Mouse (Mus musculus) myocyte (in vitro differentiated cells): ENCODE measurements around the gene Gm42791.

Source experiments
- CEBPB ChIP-seq: IDR thresholded peaks from 2 replicates; pipeline ENCODE4 v1.6.1; 2011; ENCODE audit warnings: mild to moderate bottlenecking, moderate library complexity; ENCODE audit not compliant: poor library complexity, insufficient read depth, severe bottlenecking
- E2F4 ChIP-seq: IDR thresholded peaks from one replicate; pipeline ENCODE4 v1.6.1; 2011; ENCODE audit warnings: mild to moderate bottlenecking, control low read depth, moderate library complexity; ENCODE audit not compliant: insufficient read depth
- MAX ChIP-seq: IDR thresholded peaks from one replicate; pipeline ENCODE4 v1.6.1; 2011; ENCODE audit warnings: low read depth, mild to moderate bottlenecking, control low read depth
- MYOD1 ChIP-seq, 3 experiments: IDR thresholded peaks; one replicate each; pipeline ENCODE4 v1.6.1; 2011; ENCODE audit warnings: control low read depth in 2 of 3, low read depth in 2 of 3, mild to moderate bottlenecking in 2 of 3, moderate library complexity in 1 of 3; ENCODE audit not compliant: insufficient read length in 2 of 3, control insufficient read depth in 1 of 3
- MYOG ChIP-seq, 3 experiments: IDR thresholded peaks; one replicate each; pipeline ENCODE4 v1.6.1; 2011; ENCODE audit warnings: control low read depth in 2 of 3, low read depth in 2 of 3, mild to moderate bottlenecking in 2 of 3; ENCODE audit not compliant: insufficient read length in 2 of 3, control insufficient read depth in 1 of 3, insufficient read depth in 1 of 3
- POLR2A ChIP-seq: IDR thresholded peaks from one replicate; pipeline ENCODE4 v1.6.1; 2011; ENCODE audit warnings: low read depth, mild to moderate bottlenecking, control low read depth, moderate library complexity; ENCODE audit not compliant: insufficient read length
- POLR2AphosphoS2 ChIP-seq: IDR thresholded peaks from one replicate; pipeline ENCODE4 v1.6.1; 2011; ENCODE audit warnings: low read depth, control low read depth; ENCODE audit not compliant: insufficient read length
- REST ChIP-seq: IDR thresholded peaks from one replicate; pipeline ENCODE4 v1.6.1; 2011; ENCODE audit warnings: mild to moderate bottlenecking, control low read depth, moderate library complexity; ENCODE audit not compliant: insufficient read depth, insufficient read length
- SRF ChIP-seq: IDR thresholded peaks from one replicate; pipeline ENCODE4 v1.6.1; 2011; ENCODE audit warnings: low read depth; ENCODE audit not compliant: control insufficient read depth, insufficient read length
- TCF12 ChIP-seq: IDR thresholded peaks from one replicate; pipeline ENCODE4 v1.6.1; 2011; ENCODE audit warnings: mild to moderate bottlenecking, control low read depth; ENCODE audit not compliant: poor library complexity, insufficient read depth, severe bottlenecking

DNA sequence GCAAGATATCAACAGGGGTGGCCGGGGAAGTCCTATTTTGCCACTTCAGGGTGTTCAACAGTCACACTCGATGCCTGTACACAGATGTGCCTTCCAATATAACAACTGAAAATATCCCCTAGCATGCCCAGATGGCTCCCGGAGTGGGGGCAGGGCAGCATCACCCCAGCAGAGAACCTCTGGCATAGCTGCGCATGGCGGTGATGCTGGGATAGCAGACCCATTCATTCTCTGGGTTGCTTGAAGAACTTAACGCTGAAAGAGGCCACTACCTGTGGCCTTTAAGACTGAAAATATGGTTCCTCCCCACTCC lies 7.8 kb upstream of the Gm42791 start:
- TF ChIP-seq MYOG (IDR thresholded peaks at IDR 0.05; ENCODE audit: control insufficient read depth in 1 of 3, insufficient read depth in 1 of 3, insufficient read length in 2 of 3, low read depth in 2 of 3) = no peak
- no peak for TF ChIP-seq POLR2A
- TF ChIP-seq E2F4 = no peak
- no peak for TF ChIP-seq TCF12
- TF ChIP-seq MYOD1 (IDR thresholded peaks at IDR 0.05; ENCODE audit: control insufficient read depth in 1 of 3, insufficient read length in 2 of 3, low read depth in 2 of 3) = no peak
- TF ChIP-seq CEBPB = no peak
- TF ChIP-seq REST = no peak
- TF ChIP-seq POLR2AphosphoS2 = no peak
- TF ChIP-seq SRF = no peak
- no peak for TF ChIP-seq MAX
